Comparison of ENCODE assay signal across 10 mouse cellular contexts in the genomic region with DNA sequence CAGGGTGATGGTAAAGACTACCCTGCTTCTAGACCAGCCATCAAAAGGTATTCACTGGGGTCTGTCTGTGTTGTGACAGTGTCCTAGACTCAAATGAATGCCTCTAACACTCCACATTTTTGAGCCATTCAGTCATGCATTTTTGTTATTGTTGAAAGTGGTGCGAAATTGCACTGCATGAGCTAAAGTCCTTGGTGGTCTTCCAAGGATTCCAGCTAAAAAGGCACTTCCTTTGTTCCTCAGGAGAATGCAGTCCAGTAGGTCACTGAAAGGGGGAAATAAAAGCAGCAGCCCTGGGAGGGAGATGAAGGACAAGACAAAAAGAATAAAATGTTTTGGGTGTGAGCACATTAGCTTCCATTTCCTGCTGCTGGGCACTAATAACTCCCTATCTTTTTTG. TPM values are rescaled to one million over a fixed set of nuclear protein-coding genes. Genes with fewer than 3 reads are reported as not detected.
A peak's percentile ranks its signal among the peaks of the same experiment; 100 is the strongest.
DNase-seq lines count a peak whose midpoint lies in the region; ATAC-seq and TF ChIP-seq lines count a peak whose summit lies in the region.
"Had no signal": no experiment of that assay in that cellular context is flagged by ENCODE, and none has a peak within 500 bp of the region (broad histone marks: within the 10 kb centered on the region; RNA-seq: fewer than 3 reads in every experiment).

No protein-coding gene starts in this region.

- peak overlapping the region; percentile 58 for H3K4me3 ChIP-seq in kidney, embryonic 15.5 days (replicated peaks)
- no peak overlapping the region for H3K4me3 ChIP-seq in stomach, embryonic 15.5 days (replicated peaks)
- H3K4me3 ChIP-seq in stomach, postnatal 0 days (ENCODE audit: low read depth, low read length) = no peak overlapping the region
- H3K4me3 ChIP-seq in forebrain, embryonic 13.5 days = peak overlapping the region; percentile 59

- no peak overlapping the region for H3K9ac ChIP-seq in kidney, embryonic 15.5 days
- H3K9ac ChIP-seq in stomach, embryonic 15.5 days = no peak overlapping the region
- no peak overlapping the region for H3K9ac ChIP-seq in stomach, postnatal 0 days (ENCODE audit: low read length)
- peak overlapping the region; percentile 77; the same call in 1 of the 2 replicates for H3K9ac ChIP-seq in forebrain, embryonic 13.5 days

- DNase-seq in kidney, adult 18-20 months = no peak
- no peak for DNase-seq in stomach, postnatal 0 days (ENCODE audit: low spot score)
- DNase-seq in cerebellum, adult 11-12 months = no peak
- no peak for DNase-seq in left cerebral cortex, postnatal 14 days (ENCODE audit: low spot score in 2 of 2)
- DNase-seq: cerebellum, adult 9-11 months; lung, postnatal 4 days; thymus, postnatal 25 days had no signal

- no peak overlapping the region for H3K27ac ChIP-seq in kidney, embryonic 15.5 days
- H3K27ac ChIP-seq in stomach, embryonic 15.5 days = no peak overlapping the region
- H3K27ac ChIP-seq in stomach, postnatal 0 days (replicated peaks) = no peak overlapping the region
- H3K27ac ChIP-seq in forebrain, embryonic 13.5 days = no peak overlapping the region

- WGBS in kidney, embryonic 15.5 days = 68% methylated on average over 1 of the region's 1 CpGs
- 57% methylated on average over 1 of the region's 1 CpGs for WGBS in stomach, embryonic 15.5 days
- 36% methylated on average over 1 of the region's 1 CpGs for WGBS in stomach, postnatal 0 days
- 29% methylated on average over 1 of the region's 1 CpGs for WGBS in forebrain, embryonic 13.5 days

- H3K9me3 ChIP-seq in kidney, embryonic 15.5 days (replicated peaks) = no peaks in the 10 kb centered on the region
- no peaks in the 10 kb centered on the region for H3K9me3 ChIP-seq in stomach, embryonic 15.5 days
- H3K9me3 ChIP-seq in stomach, postnatal 0 days (ENCODE audit: control insufficient read depth, low read length) = no peaks in the 10 kb centered on the region
- no peaks in the 10 kb centered on the region for H3K9me3 ChIP-seq in forebrain, embryonic 13.5 days (replicated peaks)

- ATAC-seq in kidney, embryonic 15.5 days (replicated peaks; ENCODE audit: low FRiP score) = no peak
- no peak for ATAC-seq in stomach, embryonic 15.5 days (ENCODE audit: insufficient read depth, low FRiP score, low read depth)
- no peak for ATAC-seq in stomach, postnatal 0 days (ENCODE audit: low FRiP score, low TSS enrichment)
- no peak for ATAC-seq in forebrain, embryonic 13.5 days

- peak overlapping the region; percentile 82; the same call in 1 of the 2 replicates for H3K4me2 ChIP-seq in kidney, embryonic 15.5 days
- 0 out of 2 replicates have a peak overlapping the region, but pooled peaks have one; percentile 70 for H3K4me2 ChIP-seq in stomach, embryonic 15.5 days
- no peak overlapping the region for H3K4me2 ChIP-seq in stomach, postnatal 0 days (replicated peaks; ENCODE audit: low read depth)
- peak overlapping the region; percentile 64 for H3K4me2 ChIP-seq in forebrain, embryonic 13.5 days

- H3K27me3 ChIP-seq in kidney, embryonic 15.5 days = peaks cover 28% of the 10 kb centered on the region; the same call in 1 of the 2 replicates
- H3K27me3 ChIP-seq in stomach, embryonic 15.5 days (replicated peaks) = 0 out of 2 replicates have a peak, but pooled peaks cover 3% of the 10 kb centered on the region
- no peaks in the 10 kb centered on the region for H3K27me3 ChIP-seq in stomach, postnatal 0 days (ENCODE audit: control insufficient read depth, insufficient read depth, low read length)
- H3K27me3 ChIP-seq in forebrain, embryonic 13.5 days = no peaks in the 10 kb centered on the region

- no peak for TF ChIP-seq CTCF in stomach, postnatal 0 days (IDR thresholded peaks at IDR 0.05; ENCODE audit: low read depth)

- H3K36me3 ChIP-seq in kidney, embryonic 15.5 days = no peaks in the 10 kb centered on the region
- H3K36me3 ChIP-seq in stomach, embryonic 15.5 days = no peaks in the 10 kb centered on the region
- no peaks in the 10 kb centered on the region for H3K36me3 ChIP-seq in stomach, postnatal 0 days (ENCODE audit: control insufficient read depth, insufficient read depth, low read length)
- no peaks in the 10 kb centered on the region for H3K36me3 ChIP-seq in forebrain, embryonic 13.5 days (ENCODE audit: poor library complexity, severe bottlenecking)

- intact Hi-C loops in left cerebral cortex, postnatal 14 days (cut with DNase I) = loop anchor here (10.0 kb wide), 1 partner anchor 203 kb away; no protein-coding TSS in a partner anchor

- TF ChIP-seq EP300 in stomach, postnatal 0 days (optimal IDR thresholded peaks at IDR 0.05) = no peak

- 0 out of 2 replicates have a peak, but pooled peaks cover 3% of the 10 kb centered on the region for H3K4me1 ChIP-seq in kidney, embryonic 15.5 days
- H3K4me1 ChIP-seq in stomach, embryonic 15.5 days = no peaks in the 10 kb centered on the region
- H3K4me1 ChIP-seq in stomach, postnatal 0 days (replicated peaks; ENCODE audit: control insufficient read depth, insufficient read depth) = no peaks in the 10 kb centered on the region
- H3K4me1 ChIP-seq in forebrain, embryonic 13.5 days = peaks cover 17% of the 10 kb centered on the region; the same call in 1 of the 2 replicates

RNA-seq across cellular contexts. Expression of a gene that starts 2.8 kb away (rescaled TPM):
- polyA plus RNA-seq in kidney, embryonic 15.5 days (2015; fragmentation: Nextera tagmentation; extraction: Ambion mirVana) = 71.2 and 77.5 TPM in 2 replicates
- polyA plus RNA-seq in stomach, embryonic 15.5 days (2015; fragmentation: Nextera tagmentation; extraction: Ambion mirVana) = 28.7 and 28.9 TPM in 2 replicates
- 23.1 and 25.0 TPM in 2 replicates for polyA plus RNA-seq in stomach, postnatal 0 days (2015; fragmentation: Nextera tagmentation; extraction: Ambion mirVana)
- 47.3 and 48.2 TPM in 2 replicates for polyA plus RNA-seq in forebrain, embryonic 13.5 days (2015; fragmentation: Nextera tagmentation; extraction: Ambion mirVana)
- 10 to 100 TPM; 22.4 to 24.1 TPM for total RNA-seq in left cerebral cortex, postnatal 14 days (2021)

Comparison
In these comparisons a context has a peak if more than half of its experiments do, and no peak if none do; other contexts are left out.
1. H3K4me3 ChIP-seq: peak in kidney, embryonic 15.5 days (single experiment) and forebrain, embryonic 13.5 days (single experiment); none in stomach, embryonic 15.5 days (single experiment) and stomach, postnatal 0 days (single experiment).